Mouse (Mus musculus) gastrocnemius, postnatal 4 days (tissue): ENCODE results near the gene Rab20. TPM values are rescaled to one million over a fixed set of nuclear protein-coding genes. Genes with fewer than 3 reads are reported as not detected.
A peak's percentile ranks its signal among the peaks of the same experiment; 100 is the strongest.

Experiments
- DNase-seq, 2 experiments: peaks; one replicate each; pipeline ENCODE4 v3.0.0; 2021 to 2022; ENCODE audit warnings: low spot score in 2 of 2, mixed read lengths in 2 of 2
- total RNA-seq, 2 experiments: library from RNA; stranded (reverse); gene quantifications; 2 replicates each; pipeline ENCODE4 v1.2.3; 2021

Rab20 gene
- total RNA-seq, 2 experiments from 2014 or later: 0.70 to 0.91 TPM

- no peak for DNase-seq
Measured at GRCm38 (mm10) chr8:11412450-11412849, 66.1 kb downstream of the Rab20 start.

GRCm38 (mm10) chr8:11411504-11412124 lies 66.9 kb downstream of the Rab20 start:
- peak in 1 of 2 experiments; percentile 58 for DNase-seq

GRCm38 (mm10) chr8:11405722-11406481 lies 72.6 kb downstream of the Rab20 start:
- peak; percentile 59 to 77 for DNase-seq

- peak in 1 of 2 experiments; percentile 44 for DNase-seq
Measured at GRCm38 (mm10) chr8:11404614-11405013, 73.9 kb downstream of the Rab20 start.

GRCm38 (mm10) chr8:11403813-11404212 lies 74.7 kb downstream of the Rab20 start:
- DNase-seq: no peak

Other genes with a start within 250 kb of the Rab20 start
- gene Col4a2, start 165.9 kb downstream of the Rab20 start, total RNA-seq: 100 to 1,000 TPM; 480 to 481 TPM
- gene Col4a1, start 165.9 kb downstream of the Rab20 start, total RNA-seq: 1,000 to 10,000 TPM in 1 of 2 experiments, 100 to 1,000 TPM in 1; 969 to 1,074 TPM
- 10 to 100 TPM; 32.2 to 36.5 TPM for gene Naxd, start 18.8 kb upstream of the Rab20 start, total RNA-seq
- 10 to 100 TPM; 20.5 to 24.3 TPM for gene Cars2, start 72.1 kb upstream of the Rab20 start, total RNA-seq
- 10 to 100 TPM; 39.7 to 47.8 TPM for gene Ing1, start 76.9 kb upstream of the Rab20 start, total RNA-seq
- gene Ankrd10, start 157.0 kb upstream of the Rab20 start, total RNA-seq: 10 to 100 TPM; 68.0 to 98.1 TPM
- not detected for gene 1700016D06Rik, start 222.4 kb upstream of the Rab20 start, total RNA-seq
- 100 to 1,000 TPM; 107 to 114 TPM for gene Arhgef7, start 249.0 kb upstream of the Rab20 start, total RNA-seq